Mouse (Mus musculus) embryonic fibroblast, embryonic 13.5 days (primary cell): ENCODE measurements around the gene Lypd6.

Source experiments
- CTCF ChIP-seq: IDR thresholded peaks from 2 replicates; pipeline ENCODE4 v1.5.1; 2011; ENCODE audit warnings: mild to moderate bottlenecking, control low read depth, low read length, moderate library complexity, borderline replicate concordance; ENCODE audit not compliant: insufficient read depth
- POLR2A ChIP-seq: IDR thresholded peaks from 2 replicates; pipeline ENCODE4 v1.6.1; 2011; ENCODE audit warnings: low read depth, mild to moderate bottlenecking, control low read depth, low read length, moderate library complexity

DNA sequence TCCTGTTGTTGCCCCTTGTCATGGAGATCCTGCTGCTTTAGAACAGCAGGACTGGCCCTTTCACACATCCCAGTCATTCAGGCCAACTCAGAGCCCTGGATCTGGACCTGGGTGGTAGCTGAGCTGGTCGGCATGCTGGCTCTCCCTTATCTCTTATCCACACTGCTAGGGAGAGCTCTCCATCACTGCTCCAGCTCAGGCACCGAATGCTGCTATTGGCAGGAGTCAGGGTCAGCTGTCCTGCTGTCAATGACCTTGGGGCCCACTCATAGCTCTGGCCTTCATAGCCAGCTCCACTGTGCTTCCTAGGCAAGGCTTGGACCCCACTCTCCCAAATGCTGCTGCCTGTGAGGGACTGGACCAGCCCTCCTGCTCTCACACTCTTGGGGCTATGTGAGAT, 134.3 kb downstream of the Lypd6 start:
- no peak for TF ChIP-seq POLR2A
- TF ChIP-seq CTCF = no peak
